In genomic region chr12:65401728-65402419, GRCm38 (mm10) we compare ENCODE assay signal across 8 mouse cellular contexts.
DNase-seq lines count a peak whose midpoint lies in the region; ATAC-seq and TF ChIP-seq lines count a peak whose summit lies in the region.

No protein-coding gene starts in this region.

- peak; percentile 67 for TF ChIP-seq CTCF in brain, embryonic 14.5 days (IDR thresholded peaks at IDR 0.05; ENCODE audit: borderline replicate concordance, extremely low read depth, insufficient read depth, insufficient read length)

- ATAC-seq in heart, embryonic 12.5 days (ENCODE audit: insufficient number of reproducible peaks, low FRiP score) = 0 out of 2 replicates have a peak, but pooled peaks have one; percentile 45
- no peak for ATAC-seq in heart, embryonic 11.5 days (replicated peaks; ENCODE audit: insufficient number of reproducible peaks, low FRiP score, low TSS enrichment)
- ATAC-seq in forebrain, embryonic 16.5 days = peak; percentile 96
- peak; percentile 81 for ATAC-seq in midbrain, embryonic 11.5 days (ENCODE audit: low FRiP score)

- H3K4me3 ChIP-seq in heart, embryonic 12.5 days = no peak overlapping the region
- H3K4me3 ChIP-seq in heart, embryonic 11.5 days (ENCODE audit: low read depth, low read length) = no peak overlapping the region
- H3K4me3 ChIP-seq in forebrain, embryonic 16.5 days (replicated peaks; ENCODE audit: low read length) = no peak overlapping the region
- no peak overlapping the region for H3K4me3 ChIP-seq in midbrain, embryonic 11.5 days (ENCODE audit: low read depth, low read length)

- no peak overlapping the region for H3K9ac ChIP-seq in heart, embryonic 12.5 days
- H3K9ac ChIP-seq in heart, embryonic 11.5 days (ENCODE audit: low read depth, low read length) = no peak overlapping the region
- H3K9ac ChIP-seq in forebrain, embryonic 16.5 days (replicated peaks; ENCODE audit: low read depth, low read length) = no peak overlapping the region
- H3K9ac ChIP-seq in midbrain, embryonic 11.5 days (ENCODE audit: low read length) = no peak overlapping the region

- no peaks in the 10 kb centered on the region for H3K4me1 ChIP-seq in heart, embryonic 12.5 days (replicated peaks)
- no peaks in the 10 kb centered on the region for H3K4me1 ChIP-seq in heart, embryonic 11.5 days (ENCODE audit: control insufficient read depth, insufficient read depth, low read length)
- H3K4me1 ChIP-seq in forebrain, embryonic 16.5 days (replicated peaks; ENCODE audit: control insufficient read depth, insufficient read depth, low read length) = no peaks in the 10 kb centered on the region
- H3K4me1 ChIP-seq in midbrain, embryonic 11.5 days (ENCODE audit: control insufficient read depth, insufficient read depth, low read length) = no peaks in the 10 kb centered on the region

- TF ChIP-seq POLR2A in brain, embryonic 14.5 days (IDR thresholded peaks at IDR 0.05; ENCODE audit: borderline replicate concordance, extremely low read depth, insufficient read depth, insufficient read length, poor library complexity, severe bottlenecking) = no peak

- 41% methylated on average over 8 of the region's 8 CpGs for WGBS in heart, embryonic 12.5 days
- WGBS in heart, embryonic 11.5 days (ENCODE audit: insufficient replicate concordance) = 47% methylated on average over 8 of the region's 8 CpGs
- 46% methylated on average over 8 of the region's 8 CpGs for WGBS in forebrain, embryonic 16.5 days
- 51% methylated on average over 8 of the region's 8 CpGs for WGBS in midbrain, embryonic 11.5 days

- peak; percentile 88 for DNase-seq in brain, embryonic 14.5 days (ENCODE audit: low read depth)
- peak; percentile 47 for DNase-seq in kidney, postnatal 10 days
- DNase-seq in midbrain, embryonic 11.5 days (ENCODE audit: low spot score, missing footprints) = peak; percentile 89
- peak; percentile 17 for DNase-seq in yolk sac, embryonic 10.5 days (ENCODE audit: low spot score)
- DNase-seq in gastrocnemius, postnatal 10 days = no peak

- no peaks in the 10 kb centered on the region for H3K36me3 ChIP-seq in heart, embryonic 12.5 days
- H3K36me3 ChIP-seq in heart, embryonic 11.5 days (ENCODE audit: control insufficient read depth, insufficient read depth, low read length) = no peaks in the 10 kb centered on the region
- H3K36me3 ChIP-seq in forebrain, embryonic 16.5 days (ENCODE audit: control insufficient read depth, insufficient read depth) = no peaks in the 10 kb centered on the region
- no peaks in the 10 kb centered on the region for H3K36me3 ChIP-seq in midbrain, embryonic 11.5 days (ENCODE audit: control insufficient read depth, insufficient read depth, low read length)

- H3K9me3 ChIP-seq in heart, embryonic 12.5 days (replicated peaks) = no peaks in the 10 kb centered on the region
- no peaks in the 10 kb centered on the region for H3K9me3 ChIP-seq in heart, embryonic 11.5 days (replicated peaks; ENCODE audit: control insufficient read depth, low read length)
- H3K9me3 ChIP-seq in forebrain, embryonic 16.5 days (ENCODE audit: control insufficient read depth, low read length) = no peaks in the 10 kb centered on the region
- H3K9me3 ChIP-seq in midbrain, embryonic 11.5 days (ENCODE audit: control insufficient read depth, low read length) = no peaks in the 10 kb centered on the region

- H3K27me3 ChIP-seq in heart, embryonic 12.5 days (replicated peaks) = no peaks in the 10 kb centered on the region
- H3K27me3 ChIP-seq in heart, embryonic 11.5 days (ENCODE audit: control insufficient read depth, insufficient read depth, low read length) = no peaks in the 10 kb centered on the region
- no peaks in the 10 kb centered on the region for H3K27me3 ChIP-seq in forebrain, embryonic 16.5 days (replicated peaks; ENCODE audit: control insufficient read depth, insufficient read depth, low read length)
- H3K27me3 ChIP-seq in midbrain, embryonic 11.5 days (ENCODE audit: control insufficient read depth, insufficient read depth, low read length) = no peaks in the 10 kb centered on the region

- no peak overlapping the region for H3K4me2 ChIP-seq in heart, embryonic 12.5 days
- H3K4me2 ChIP-seq in heart, embryonic 11.5 days = no peak overlapping the region
- H3K4me2 ChIP-seq in forebrain, embryonic 16.5 days (ENCODE audit: low read length) = no peak overlapping the region
- H3K4me2 ChIP-seq in midbrain, embryonic 11.5 days = no peak overlapping the region

- no peak overlapping the region for H3K27ac ChIP-seq in heart, embryonic 12.5 days (ENCODE audit: poor library complexity, severe bottlenecking)
- no peak overlapping the region for H3K27ac ChIP-seq in heart, embryonic 11.5 days (ENCODE audit: low read depth, low read length)
- H3K27ac ChIP-seq in forebrain, embryonic 16.5 days (ENCODE audit: low read length) = no peak overlapping the region
- H3K27ac ChIP-seq in midbrain, embryonic 11.5 days (ENCODE audit: low read depth, low read length) = no peak overlapping the region
